In genomic region chr1:131134942-131135522, GRCm38 (mm10) we compare ENCODE assay signal across 9 mouse cellular contexts. TPM values are rescaled to one million over a fixed set of nuclear protein-coding genes. Genes with fewer than 3 reads are reported as not detected.
DNase-seq lines count a peak whose midpoint lies in the region; ATAC-seq and TF ChIP-seq lines count a peak whose summit lies in the region.
"Had no signal": no experiment of that assay in that cellular context is flagged by ENCODE, and none has a peak within 500 bp of the region (broad histone marks: within the 10 kb centered on the region; RNA-seq: fewer than 3 reads in every experiment).

No protein-coding gene starts in this region.

- no peaks in the 10 kb centered on the region for H3K27me3 ChIP-seq in hindbrain, embryonic 12.5 days
- H3K27me3 ChIP-seq in hindbrain, embryonic 11.5 days (ENCODE audit: control insufficient read depth, insufficient read depth, low read length), result no peaks in the 10 kb centered on the region
- H3K27me3 ChIP-seq in E14TG2a.4 (ENCODE audit: insufficient read depth, low read length), result no peaks in the 10 kb centered on the region
- H3K27me3 ChIP-seq in forebrain, embryonic 11.5 days (ENCODE audit: control insufficient read depth, insufficient read depth, low read length), result no peaks in the 10 kb centered on the region
- H3K27me3 ChIP-seq in liver, embryonic 14.5 days (ENCODE audit: control insufficient read depth, insufficient read depth, low read length), result no peaks in the 10 kb centered on the region
- H3K27me3 ChIP-seq in testis, adult 2 months (ENCODE audit: control insufficient read depth, insufficient read depth, low read length), result no peaks in the 10 kb centered on the region
- H3K27me3 ChIP-seq: heart, embryonic 15.5 days had no signal

- H3K4me1 ChIP-seq in hindbrain, embryonic 12.5 days, result peaks cover 33% of the 10 kb centered on the region
- 0 out of 2 replicates have a peak, but pooled peaks cover 2% of the 10 kb centered on the region for H3K4me1 ChIP-seq in hindbrain, embryonic 11.5 days (replicated peaks; ENCODE audit: control insufficient read depth, insufficient read depth, low read length)
- H3K4me1 ChIP-seq in E14TG2a.4 (replicated peaks; ENCODE audit: low read depth, low read length), result peaks cover 69% of the 10 kb centered on the region
- peaks cover 17% of the 10 kb centered on the region for H3K4me1 ChIP-seq in forebrain, embryonic 11.5 days (replicated peaks; ENCODE audit: control insufficient read depth, insufficient read depth, low read length)
- peaks cover 18 to 25% of the 10 kb centered on the region in 2 experiments for H3K4me1 ChIP-seq in liver, embryonic 14.5 days (replicated peaks; ENCODE audit: control insufficient read depth in 2 of 2, insufficient read depth in 2 of 2, low read length in 1 of 2)
- H3K4me1 ChIP-seq in testis, adult 2 months (ENCODE audit: control insufficient read depth, insufficient read depth, low read length), result peaks cover 9% of the 10 kb centered on the region

- no peak for TF ChIP-seq CTCF in E14TG2a.4 (conservative IDR thresholded peaks at IDR 0.05; ENCODE audit: low read length)
- no peak for TF ChIP-seq CTCF in liver, embryonic 14.5 days (IDR thresholded peaks at IDR 0.05; ENCODE audit: low read depth)
- no peak for TF ChIP-seq CTCF in testis, adult 2 months (IDR thresholded peaks at IDR 0.05; ENCODE audit: control insufficient read depth, insufficient read depth, insufficient replicate concordance, low read depth, low read length)

- 70% methylated on average over 8 of the region's 8 CpGs for WGBS in hindbrain, embryonic 12.5 days
- 73% methylated on average over 8 of the region's 8 CpGs for WGBS in hindbrain, embryonic 11.5 days
- 65% methylated on average over 8 of the region's 8 CpGs for WGBS in forebrain, embryonic 11.5 days
- WGBS in liver, embryonic 14.5 days (ENCODE audit: insufficient replicate concordance), result 39% methylated on average over 8 of the region's 8 CpGs

- ATAC-seq in hindbrain, embryonic 12.5 days (ENCODE audit: low FRiP score), result no peak
- no peak for ATAC-seq in hindbrain, embryonic 11.5 days (ENCODE audit: low FRiP score)
- ATAC-seq in forebrain, embryonic 11.5 days (replicated peaks; ENCODE audit: low FRiP score), result no peak
- ATAC-seq in liver, embryonic 14.5 days (ENCODE audit: insufficient read depth), result no peak

- peak; percentile 17; the same call in 1 of the 2 replicates for TF ChIP-seq EP300 in liver, embryonic 14.5 days (IDR thresholded peaks at IDR 0.05; ENCODE audit: low read depth)

- H3K9ac ChIP-seq in hindbrain, embryonic 12.5 days, result no peak overlapping the region
- no peak overlapping the region for H3K9ac ChIP-seq in hindbrain, embryonic 11.5 days (ENCODE audit: low read depth, low read length)
- no peak overlapping the region for H3K9ac ChIP-seq in forebrain, embryonic 11.5 days (ENCODE audit: low read length)
- H3K9ac ChIP-seq in liver, embryonic 14.5 days (replicated peaks), result peak overlapping the region; percentile 93
- H3K9ac ChIP-seq: heart, embryonic 15.5 days had no signal

- peak overlapping the region; percentile 13; the same call in 1 of the 2 replicates for H3K4me2 ChIP-seq in hindbrain, embryonic 12.5 days (replicated peaks)
- H3K4me2 ChIP-seq in hindbrain, embryonic 11.5 days (replicated peaks; ENCODE audit: low read depth, low read length), result no peak overlapping the region
- H3K4me2 ChIP-seq in forebrain, embryonic 11.5 days (ENCODE audit: low read depth, low read length, severe bottlenecking), result peak overlapping the region; percentile 1; the same call in 1 of the 2 replicates
- peak overlapping the region; percentile 92 for H3K4me2 ChIP-seq in liver, embryonic 14.5 days (ENCODE audit: low read depth)
- H3K4me2 ChIP-seq: heart, embryonic 15.5 days had no signal

- peaks cover 9% of the 10 kb centered on the region for H3K36me3 ChIP-seq in hindbrain, embryonic 12.5 days
- no peaks in the 10 kb centered on the region; the same call in 1 of the 2 replicates for H3K36me3 ChIP-seq in hindbrain, embryonic 11.5 days (ENCODE audit: control insufficient read depth, insufficient read depth, low read length)
- H3K36me3 ChIP-seq in E14TG2a.4 (ENCODE audit: insufficient read depth, low read length), result peaks cover 63% of the 10 kb centered on the region
- no peaks in the 10 kb centered on the region; the same call in 1 of the 2 replicates for H3K36me3 ChIP-seq in forebrain, embryonic 11.5 days (ENCODE audit: control insufficient read depth, insufficient read depth, low read length)
- peaks cover 31% of the 10 kb centered on the region for H3K36me3 ChIP-seq in liver, embryonic 14.5 days (replicated peaks; ENCODE audit: control insufficient read depth, insufficient read depth, low read depth)
- no peaks in the 10 kb centered on the region for H3K36me3 ChIP-seq in testis, adult 2 months (ENCODE audit: control insufficient read depth, insufficient read depth, low read length)
- H3K36me3 ChIP-seq: heart, embryonic 15.5 days had no signal

- no peak for TF ChIP-seq POLR2A in testis, adult 2 months (IDR thresholded peaks at IDR 0.05; ENCODE audit: control insufficient read depth, low read depth, low read length)

- no peak for DNase-seq in hindbrain, embryonic 11.5 days (ENCODE audit: low spot score)
- no peak for DNase-seq in forebrain, embryonic 11.5 days (ENCODE audit: low spot score)
- no peak for DNase-seq in liver, embryonic 14.5 days (ENCODE audit: low read depth in 3 of 3, low spot score in 3 of 3)
- DNase-seq in frontal cortex, postnatal 14 days (ENCODE audit: low spot score in 2 of 2), result no peak
- no peak for DNase-seq in gastrocnemius, postnatal 4 days (ENCODE audit: low spot score in 2 of 2)

- H3K9me3 ChIP-seq in hindbrain, embryonic 12.5 days (replicated peaks), result no peaks in the 10 kb centered on the region
- H3K9me3 ChIP-seq in hindbrain, embryonic 11.5 days (ENCODE audit: control insufficient read depth, low read length), result no peaks in the 10 kb centered on the region
- H3K9me3 ChIP-seq in E14TG2a.4 (ENCODE audit: low read length), result peaks cover 21% of the 10 kb centered on the region
- H3K9me3 ChIP-seq in forebrain, embryonic 11.5 days (ENCODE audit: control insufficient read depth, low read length), result no peaks in the 10 kb centered on the region
- H3K9me3 ChIP-seq in liver, embryonic 14.5 days (ENCODE audit: control insufficient read depth, low read length), result no peaks in the 10 kb centered on the region
- H3K9me3 ChIP-seq: heart, embryonic 15.5 days had no signal

- H3K4me3 ChIP-seq in hindbrain, embryonic 12.5 days, result no peak overlapping the region
- no peak overlapping the region for H3K4me3 ChIP-seq in hindbrain, embryonic 11.5 days (ENCODE audit: low read depth, low read length)
- H3K4me3 ChIP-seq in E14TG2a.4 (replicated peaks; ENCODE audit: low read length), result peak overlapping the region; percentile 32; the same call in 1 of the 2 replicates
- H3K4me3 ChIP-seq in forebrain, embryonic 11.5 days (ENCODE audit: low read depth, low read length), result no peak overlapping the region
- peak overlapping the region; percentile 61 to 77 for H3K4me3 ChIP-seq in liver, embryonic 14.5 days (ENCODE audit: insufficient read depth in 1 of 2, low read depth in 2 of 2, low read length in 2 of 2)
- peak overlapping the region; percentile 72 for H3K4me3 ChIP-seq in testis, adult 2 months (ENCODE audit: control insufficient read depth, low read depth, low read length)
- H3K4me3 ChIP-seq: heart, embryonic 15.5 days had no signal

- H3K27ac ChIP-seq in hindbrain, embryonic 12.5 days, result no peak overlapping the region
- H3K27ac ChIP-seq in hindbrain, embryonic 11.5 days (ENCODE audit: low read depth, low read length), result no peak overlapping the region
- peak overlapping the region; percentile 33; the same call in 1 of the 2 replicates for H3K27ac ChIP-seq in forebrain, embryonic 11.5 days (ENCODE audit: low read depth, low read length)
- H3K27ac ChIP-seq in liver, embryonic 14.5 days, result peak overlapping the region; percentile 88
- no peak overlapping the region; the same call in 1 of the 2 replicates for H3K27ac ChIP-seq in testis, adult 2 months (ENCODE audit: control insufficient read depth, insufficient read depth, low read depth, low read length)
- H3K27ac ChIP-seq: heart, embryonic 15.5 days had no signal

RNA-seq across cellular contexts. Expression of gene Dyrk3, which starts 3.1 kb away (rescaled TPM):
- polyA plus RNA-seq in hindbrain, embryonic 12.5 days (2016; fragmentation: Nextera tagmentation; extraction: Ambion mirVana), result 14.1 and 14.3 TPM in 2 replicates
- 10.6 and 11.6 TPM in 2 replicates for polyA plus RNA-seq in hindbrain, embryonic 11.5 days (2014; fragmentation: Nextera tagmentation; extraction: Ambion mirVana)
- 17.1 and 20.8 TPM in 2 replicates for polyA plus RNA-seq in forebrain, embryonic 11.5 days (2014; fragmentation: Nextera tagmentation; extraction: Ambion mirVana)
- polyA plus RNA-seq in liver, embryonic 14.5 days (2012; rRNA removed), result 8.5 and 10.6 TPM in 2 replicates
- 14.3 and 14.9 TPM in 2 replicates for polyA plus RNA-seq in liver, embryonic 14.5 days (2014; fragmentation: Nextera tagmentation; extraction: Ambion mirVana)
- 102 and 113 TPM in 2 replicates for polyA plus RNA-seq in testis, adult 2 months (2012; rRNA removed)
- under 1 TPM; 0.17 to 0.29 TPM for total RNA-seq in gastrocnemius, postnatal 4 days (2021)

RNA-seq across cellular contexts. Expression of gene Eif2d, which starts 17.9 kb away (rescaled TPM):
- polyA plus RNA-seq in hindbrain, embryonic 12.5 days (2016; fragmentation: Nextera tagmentation; extraction: Ambion mirVana), result 53.1 and 55.5 TPM in 2 replicates
- 53.3 and 54.4 TPM in 2 replicates for polyA plus RNA-seq in hindbrain, embryonic 11.5 days (2014; fragmentation: Nextera tagmentation; extraction: Ambion mirVana)
- 61.8 and 68.5 TPM in 2 replicates for polyA plus RNA-seq in forebrain, embryonic 11.5 days (2014; fragmentation: Nextera tagmentation; extraction: Ambion mirVana)
- polyA plus RNA-seq in liver, embryonic 14.5 days (2012; rRNA removed), result 15.8 and 19.0 TPM in 2 replicates
- 29.2 and 30.1 TPM in 2 replicates for polyA plus RNA-seq in liver, embryonic 14.5 days (2014; fragmentation: Nextera tagmentation; extraction: Ambion mirVana)
- 18.1 and 18.4 TPM in 2 replicates for polyA plus RNA-seq in testis, adult 2 months (2012; rRNA removed)
- 10 to 100 TPM; 25.3 to 27.2 TPM for total RNA-seq in gastrocnemius, postnatal 4 days (2021)

RNA-seq across cellular contexts. Expression of gene Mapkapk2, which starts 37.4 kb away (rescaled TPM):
- 50.3 and 52.4 TPM in 2 replicates for polyA plus RNA-seq in hindbrain, embryonic 12.5 days (2016; fragmentation: Nextera tagmentation; extraction: Ambion mirVana)
- 39.8 and 43.7 TPM in 2 replicates for polyA plus RNA-seq in hindbrain, embryonic 11.5 days (2014; fragmentation: Nextera tagmentation; extraction: Ambion mirVana)
- polyA plus RNA-seq in forebrain, embryonic 11.5 days (2014; fragmentation: Nextera tagmentation; extraction: Ambion mirVana), result 52.3 and 57.8 TPM in 2 replicates
- polyA plus RNA-seq in liver, embryonic 14.5 days (2012; rRNA removed), result 10.3 and 12.9 TPM in 2 replicates
- polyA plus RNA-seq in liver, embryonic 14.5 days (2014; fragmentation: Nextera tagmentation; extraction: Ambion mirVana), result 12.8 and 13.6 TPM in 2 replicates
- 13.2 and 14.7 TPM in 2 replicates for polyA plus RNA-seq in testis, adult 2 months (2012; rRNA removed)
- total RNA-seq in gastrocnemius, postnatal 4 days (2021), result 100 to 1,000 TPM; 159 to 163 TPM

Comparison
In these comparisons a context has a peak if more than half of its experiments do, and no peak if none do; other contexts are left out.
1. H3K27ac ChIP-seq: peak in forebrain, embryonic 11.5 days (single experiment) and liver, embryonic 14.5 days (single experiment); none in hindbrain, embryonic 12.5 days (single experiment), hindbrain, embryonic 11.5 days (single experiment) and testis, adult 2 months (single experiment).
2. H3K4me3 ChIP-seq: peak in E14TG2a.4 (single experiment), liver, embryonic 14.5 days (2 of 2) and testis, adult 2 months (single experiment); none in hindbrain, embryonic 12.5 days (single experiment), hindbrain, embryonic 11.5 days (single experiment) and forebrain, embryonic 11.5 days (single experiment).